ENCODE assay signal across 8 mouse cellular contexts in genomic region chr4:106529375-106530112, GRCm38 (mm10). TPM values are rescaled to one million over a fixed set of nuclear protein-coding genes. Genes with fewer than 3 reads are reported as not detected.
DNase-seq lines count a peak whose midpoint lies in the region; ATAC-seq and TF ChIP-seq lines count a peak whose summit lies in the region.

No protein-coding gene starts in this region.

- peak overlapping the region; percentile 44 for H3K4me2 ChIP-seq in forebrain, embryonic 13.5 days
- H3K4me2 ChIP-seq in liver, embryonic 15.5 days: peak overlapping the region; percentile 64
- peak overlapping the region; percentile 46 for H3K4me2 ChIP-seq in neural tube, embryonic 12.5 days (replicated peaks)
- peak overlapping the region; percentile 31 for H3K4me2 ChIP-seq in stomach, postnatal 0 days (replicated peaks; ENCODE audit: low read depth)

- TF ChIP-seq EP300 in stomach, postnatal 0 days (optimal IDR thresholded peaks at IDR 0.05): no peak

- H3K27ac ChIP-seq in forebrain, embryonic 13.5 days: no peak overlapping the region
- H3K27ac ChIP-seq in liver, embryonic 15.5 days (replicated peaks): no peak overlapping the region
- no peak overlapping the region for H3K27ac ChIP-seq in neural tube, embryonic 12.5 days
- H3K27ac ChIP-seq in stomach, postnatal 0 days (replicated peaks): no peak overlapping the region

- H3K36me3 ChIP-seq in forebrain, embryonic 13.5 days (ENCODE audit: poor library complexity, severe bottlenecking): no peaks in the 10 kb centered on the region
- no peaks in the 10 kb centered on the region for H3K36me3 ChIP-seq in liver, embryonic 15.5 days (replicated peaks)
- no peaks in the 10 kb centered on the region for H3K36me3 ChIP-seq in neural tube, embryonic 12.5 days
- no peaks in the 10 kb centered on the region for H3K36me3 ChIP-seq in stomach, postnatal 0 days (ENCODE audit: control insufficient read depth, insufficient read depth, low read length)

- ATAC-seq in cerebellum, adult (ENCODE audit: insufficient number of reproducible peaks, low FRiP score, low TSS enrichment): peak; percentile 90
- peak; percentile 94 for ATAC-seq in forebrain, embryonic 13.5 days
- peak; percentile 74 for ATAC-seq in liver, embryonic 15.5 days (ENCODE audit: insufficient read depth)
- peak; percentile 90 for ATAC-seq in neural tube, embryonic 12.5 days (ENCODE audit: low FRiP score, low read depth)
- ATAC-seq in stomach, postnatal 0 days (ENCODE audit: low FRiP score, low TSS enrichment): peak; percentile 88

- intact Hi-C loops in heart, postnatal 10 days (cut with DNase I): loop anchor here (1.0 kb wide), 1 partner anchor 55 kb away; no protein-coding TSS in a partner anchor

- H3K4me3 ChIP-seq in forebrain, embryonic 13.5 days: 0 out of 2 replicates have a peak overlapping the region, but pooled peaks have one; percentile 7
- peak overlapping the region; percentile 29 for H3K4me3 ChIP-seq in liver, embryonic 15.5 days (replicated peaks)
- no peak overlapping the region for H3K4me3 ChIP-seq in neural tube, embryonic 12.5 days
- H3K4me3 ChIP-seq in stomach, postnatal 0 days (ENCODE audit: low read depth, low read length): no peak overlapping the region

- H3K27me3 ChIP-seq in forebrain, embryonic 13.5 days: no peaks in the 10 kb centered on the region
- no peaks in the 10 kb centered on the region for H3K27me3 ChIP-seq in liver, embryonic 15.5 days
- H3K27me3 ChIP-seq in neural tube, embryonic 12.5 days (replicated peaks): no peaks in the 10 kb centered on the region
- no peaks in the 10 kb centered on the region for H3K27me3 ChIP-seq in stomach, postnatal 0 days (ENCODE audit: control insufficient read depth, insufficient read depth, low read length)

- 0 out of 2 replicates have a peak, but pooled peaks cover 3% of the 10 kb centered on the region for H3K4me1 ChIP-seq in forebrain, embryonic 13.5 days
- peaks cover 9% of the 10 kb centered on the region for H3K4me1 ChIP-seq in liver, embryonic 15.5 days (replicated peaks)
- H3K4me1 ChIP-seq in neural tube, embryonic 12.5 days: 0 out of 2 replicates have a peak, but pooled peaks cover 3% of the 10 kb centered on the region
- H3K4me1 ChIP-seq in stomach, postnatal 0 days (replicated peaks; ENCODE audit: control insufficient read depth, insufficient read depth): no peaks in the 10 kb centered on the region

- TF ChIP-seq CTCF in stomach, postnatal 0 days (IDR thresholded peaks at IDR 0.05; ENCODE audit: low read depth): peak; percentile 100

- H3K9me3 ChIP-seq in forebrain, embryonic 13.5 days (replicated peaks): no peaks in the 10 kb centered on the region
- H3K9me3 ChIP-seq in liver, embryonic 15.5 days (replicated peaks): no peaks in the 10 kb centered on the region
- H3K9me3 ChIP-seq in neural tube, embryonic 12.5 days: no peaks in the 10 kb centered on the region
- no peaks in the 10 kb centered on the region for H3K9me3 ChIP-seq in stomach, postnatal 0 days (ENCODE audit: control insufficient read depth, low read length)

- H3K9ac ChIP-seq in forebrain, embryonic 13.5 days: 0 out of 2 replicates have a peak overlapping the region, but pooled peaks have one; percentile 36
- H3K9ac ChIP-seq in liver, embryonic 15.5 days: peak overlapping the region; percentile 38; the same call in 1 of the 2 replicates
- peak overlapping the region; percentile 44; the same call in 1 of the 2 replicates for H3K9ac ChIP-seq in neural tube, embryonic 12.5 days
- no peak overlapping the region for H3K9ac ChIP-seq in stomach, postnatal 0 days (ENCODE audit: low read length)

- 19% methylated on average over 17 of the region's 17 CpGs for WGBS in forebrain, embryonic 13.5 days
- WGBS in liver, embryonic 15.5 days (ENCODE audit: insufficient replicate concordance): 13% methylated on average over 17 of the region's 17 CpGs
- WGBS in neural tube, embryonic 12.5 days: 18% methylated on average over 17 of the region's 17 CpGs
- 15% methylated on average over 17 of the region's 17 CpGs for WGBS in stomach, postnatal 0 days

- peak; percentile 94 for DNase-seq in ES-CJ7 (ENCODE audit: low read depth, low spot score)
- DNase-seq in heart, postnatal 10 days: peak; percentile 90 to 95
- DNase-seq in kidney, postnatal 4 days: peak; percentile 95
- DNase-seq in stomach, postnatal 0 days (ENCODE audit: low spot score): peak; percentile 93

RNA-seq across cellular contexts. Expression of gene Dhcr24, which starts 31.3 kb away (rescaled TPM):
- 6.5 and 8.5 TPM in 2 replicates for polyA plus RNA-seq in forebrain, embryonic 13.5 days (2015; fragmentation: Nextera tagmentation; extraction: Ambion mirVana)
- total RNA-seq in heart, postnatal 10 days (2021): 1 to 10 TPM; 6.9 to 8.4 TPM
- 7.8 and 10.4 TPM in 2 replicates for polyA plus RNA-seq in liver, embryonic 15.5 days (2015; fragmentation: Nextera tagmentation; extraction: Ambion mirVana)
- polyA plus RNA-seq in neural tube, embryonic 12.5 days (2016; fragmentation: Nextera tagmentation; extraction: Ambion mirVana): 5.3 and 6.2 TPM in 2 replicates
- 4.7 and 7.1 TPM in 2 replicates for polyA plus RNA-seq in stomach, postnatal 0 days (2015; fragmentation: Nextera tagmentation; extraction: Ambion mirVana)

RNA-seq across cellular contexts. Expression of gene Bsnd, which starts 37.5 kb away (rescaled TPM):
- not detected in 2 replicates for polyA plus RNA-seq in forebrain, embryonic 13.5 days (2015; fragmentation: Nextera tagmentation; extraction: Ambion mirVana)
- total RNA-seq in heart, postnatal 10 days (2021): not detected
- polyA plus RNA-seq in liver, embryonic 15.5 days (2015; fragmentation: Nextera tagmentation; extraction: Ambion mirVana): not detected in 2 replicates
- polyA plus RNA-seq in neural tube, embryonic 12.5 days (2016; fragmentation: Nextera tagmentation; extraction: Ambion mirVana): not detected in 2 replicates
- polyA plus RNA-seq in stomach, postnatal 0 days (2015; fragmentation: Nextera tagmentation; extraction: Ambion mirVana): 0.35 and 0.38 TPM in 2 replicates

Comparison
In these comparisons a context has a peak if more than half of its experiments do, and no peak if none do; other contexts are left out.
1. H3K4me3 ChIP-seq: peak in forebrain, embryonic 13.5 days (single experiment) and liver, embryonic 15.5 days (single experiment); none in neural tube, embryonic 12.5 days (single experiment) and stomach, postnatal 0 days (single experiment).
2. Peak in every context shown above with its lines, with median percentiles within 50 percentile points of each other: DNase-seq, ATAC-seq and H3K4me2 ChIP-seq.